Comparison of ENCODE assay signal across 16 mouse cellular contexts in the genomic region with DNA sequence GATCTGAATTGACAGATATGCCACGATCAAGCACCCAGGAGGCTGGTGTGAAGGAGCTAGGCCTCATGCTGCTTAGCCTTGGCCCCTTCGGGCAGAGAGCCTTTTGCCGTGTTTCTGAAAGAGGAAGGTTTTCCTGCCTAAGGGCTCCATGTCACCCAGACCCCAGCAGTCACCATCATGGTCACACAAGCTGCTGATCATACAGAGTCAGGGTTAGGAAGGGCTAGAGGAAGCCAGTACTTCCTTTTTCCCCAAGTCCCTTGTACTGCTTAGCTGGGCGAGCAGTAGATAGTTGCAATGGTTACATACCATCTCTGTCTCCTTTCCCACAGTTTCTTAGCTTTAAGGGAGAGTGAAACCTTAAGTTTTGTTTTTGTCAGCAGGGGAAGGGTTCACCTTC. TPM values are rescaled to one million over a fixed set of nuclear protein-coding genes. Genes with fewer than 3 reads are reported as not detected.
A peak's percentile ranks its signal among the peaks of the same experiment; 100 is the strongest.
DNase-seq lines count a peak whose midpoint lies in the region; ATAC-seq and TF ChIP-seq lines count a peak whose summit lies in the region.
"Had no signal": no experiment of that assay in that cellular context is flagged by ENCODE, and none has a peak within 500 bp of the region (broad histone marks: within the 10 kb centered on the region; RNA-seq: fewer than 3 reads in every experiment).

No protein-coding gene starts in this region.

- H3K4me2 ChIP-seq in kidney, embryonic 16.5 days (replicated peaks; ENCODE audit: low read depth, low read length): no peak overlapping the region
- no peak overlapping the region for H3K4me2 ChIP-seq in heart, embryonic 16.5 days (ENCODE audit: low read depth, low read length)
- H3K4me2 ChIP-seq: embryonic facial prominence, embryonic 13.5 days; neural tube, embryonic 15.5 days; stomach, embryonic 15.5 days had no signal

- H3K27ac ChIP-seq in gastrocnemius, adult 2 months: peak overlapping the region; percentile 35; the same call in 1 of the 2 replicates
- peak overlapping the region; percentile 13; the same call in 1 of the 2 replicates for H3K27ac ChIP-seq in kidney, embryonic 16.5 days (ENCODE audit: low read length)
- peak overlapping the region; percentile 30 for H3K27ac ChIP-seq in heart, embryonic 16.5 days (ENCODE audit: low read length)
- H3K27ac ChIP-seq: embryonic facial prominence, embryonic 13.5 days; neural tube, embryonic 15.5 days; stomach, embryonic 15.5 days had no signal

- no peak overlapping the region for H3K9ac ChIP-seq in kidney, embryonic 16.5 days (replicated peaks; ENCODE audit: low read length)
- no peak overlapping the region for H3K9ac ChIP-seq in heart, embryonic 16.5 days (ENCODE audit: low read length)
- H3K9ac ChIP-seq: embryonic facial prominence, embryonic 13.5 days; neural tube, embryonic 15.5 days; stomach, embryonic 15.5 days had no signal

- intact Hi-C loops in gastrocnemius, adult 2 months (cut with DNase I): no loop called here

- H3K36me3 ChIP-seq in kidney, embryonic 16.5 days (ENCODE audit: insufficient read depth, low read length): peaks cover 25% of the 10 kb centered on the region
- peaks cover 10% of the 10 kb centered on the region for H3K36me3 ChIP-seq in heart, embryonic 16.5 days (ENCODE audit: control insufficient read depth, insufficient read depth)
- H3K36me3 ChIP-seq: stomach, embryonic 15.5 days had no signal

- no peak for DNase-seq in gastrocnemius, adult 2 months
- no peak for DNase-seq in gastrocnemius, adult 8-10 months (ENCODE audit: low spot score in 2 of 2)
- no peak for DNase-seq in kidney, postnatal 25 days
- peak; percentile 42 for DNase-seq in brain, adult 2 months (ENCODE audit: low read depth, low spot score)
- DNase-seq in urinary bladder, postnatal 36 days (ENCODE audit: low spot score in 2 of 2): no peak
- DNase-seq: adrenal gland, postnatal 36 days; cerebellum, adult 11 months; cerebellum, postnatal 36 days; gastrocnemius, postnatal 14 days had no signal

- no peak for ATAC-seq in kidney, embryonic 16.5 days (ENCODE audit: low FRiP score, low TSS enrichment)
- ATAC-seq in heart, embryonic 16.5 days (replicated peaks; ENCODE audit: extremely low read depth, insufficient read depth, low FRiP score): no peak
- ATAC-seq in inflammation-experienced regulatory T-cells, adult 6 months: no peak

- no peak for TF ChIP-seq CTCF in gastrocnemius, adult 2 months (IDR thresholded peaks at IDR 0.05)

- WGBS in kidney, embryonic 16.5 days: 82% methylated on average over 4 of the region's 4 CpGs
- 79% methylated on average over 4 of the region's 4 CpGs for WGBS in heart, embryonic 16.5 days

- H3K4me3 ChIP-seq in gastrocnemius, adult 2 months: no peak overlapping the region
- H3K4me3 ChIP-seq in kidney, embryonic 16.5 days (ENCODE audit: low read length): no peak overlapping the region
- no peak overlapping the region for H3K4me3 ChIP-seq in heart, embryonic 16.5 days (ENCODE audit: low read length)
- H3K4me3 ChIP-seq: embryonic facial prominence, embryonic 13.5 days; neural tube, embryonic 15.5 days; stomach, embryonic 15.5 days had no signal

- peaks cover 8% of the 10 kb centered on the region for H3K4me1 ChIP-seq in kidney, embryonic 16.5 days (ENCODE audit: insufficient read depth, low read length)
- H3K4me1 ChIP-seq in heart, embryonic 16.5 days (ENCODE audit: control insufficient read depth, insufficient read depth, low read length): peaks cover 16% of the 10 kb centered on the region
- H3K4me1 ChIP-seq: neural tube, embryonic 15.5 days; stomach, embryonic 15.5 days had no signal

- no peaks in the 10 kb centered on the region for H3K27me3 ChIP-seq in kidney, embryonic 16.5 days (ENCODE audit: insufficient read depth, low read length)
- no peaks in the 10 kb centered on the region for H3K27me3 ChIP-seq in heart, embryonic 16.5 days (ENCODE audit: control insufficient read depth, insufficient read depth, low read length)
- H3K27me3 ChIP-seq: embryonic facial prominence, embryonic 13.5 days; neural tube, embryonic 15.5 days; stomach, embryonic 15.5 days had no signal

- no peaks in the 10 kb centered on the region for H3K9me3 ChIP-seq in kidney, embryonic 16.5 days (ENCODE audit: low read length)
- H3K9me3 ChIP-seq in heart, embryonic 16.5 days (replicated peaks; ENCODE audit: control insufficient read depth, low read length): no peaks in the 10 kb centered on the region
- H3K9me3 ChIP-seq: embryonic facial prominence, embryonic 13.5 days; neural tube, embryonic 15.5 days; stomach, embryonic 15.5 days had no signal

RNA-seq across cellular contexts. Expression of a gene that starts 21.4 kb away (rescaled TPM):
- total RNA-seq in gastrocnemius, adult 2 months (2021): 1 to 10 TPM; 3.3 to 7.0 TPM
- 1 to 10 TPM; 2.3 to 3.5 (median 2.9) TPM for total RNA-seq in gastrocnemius, adult 8-10 months (2022)
- polyA plus RNA-seq in kidney, embryonic 16.5 days (2015; fragmentation: Nextera tagmentation; extraction: Ambion mirVana): 32.7 and 34.5 TPM in 2 replicates
- 22.5 and 22.8 TPM in 2 replicates for polyA plus RNA-seq in heart, embryonic 16.5 days (2015; fragmentation: Nextera tagmentation; extraction: Ambion mirVana)
- 10 to 100 TPM in 2 of 3 experiments, 1 to 10 TPM in 1; 7.1 to 14.7 (median 14.3) TPM for polyA plus RNA-seq in inflammation-experienced regulatory T-cells, adult 6 months (2017; shearing (Covaris generic))

RNA-seq across cellular contexts. Expression of a gene that starts 36.6 kb away (rescaled TPM):
- not detected for total RNA-seq in gastrocnemius, adult 2 months (2021)
- not detected for total RNA-seq in gastrocnemius, adult 8-10 months (2022)
- 11.4 and 22.5 TPM in 2 replicates for polyA plus RNA-seq in kidney, embryonic 16.5 days (2015; fragmentation: Nextera tagmentation; extraction: Ambion mirVana)
- polyA plus RNA-seq in heart, embryonic 16.5 days (2015; fragmentation: Nextera tagmentation; extraction: Ambion mirVana): 16.1 and 18.0 TPM in 2 replicates
- polyA plus RNA-seq in inflammation-experienced regulatory T-cells, adult 6 months (2017; shearing (Covaris generic)): not detected
- total RNA-seq: gastrocnemius, postnatal 14 days; megakaryocyte-erythroid progenitor cell, adult 5-6 weeks had no signal

RNA-seq across cellular contexts. Expression of a gene that starts 50.4 kb away (rescaled TPM):
- 10 to 100 TPM; 11.9 to 18.6 TPM for total RNA-seq in gastrocnemius, adult 2 months (2021)
- total RNA-seq in gastrocnemius, adult 8-10 months (2022): 10 to 100 TPM in 2 of 4 experiments, 1 to 10 TPM in 2; 9.3 to 14.3 (median 11.0) TPM
- 10.8 and 13.3 TPM in 2 replicates for polyA plus RNA-seq in kidney, embryonic 16.5 days (2015; fragmentation: Nextera tagmentation; extraction: Ambion mirVana)
- 38.0 and 42.0 TPM in 2 replicates for polyA plus RNA-seq in heart, embryonic 16.5 days (2015; fragmentation: Nextera tagmentation; extraction: Ambion mirVana)
- 10 to 100 TPM; 16.4 to 26.3 (median 23.6) TPM for polyA plus RNA-seq in inflammation-experienced regulatory T-cells, adult 6 months (2017; shearing (Covaris generic))

Comparison
In these comparisons a context has a peak if more than half of its experiments do, and no peak if none do; other contexts are left out.
1. RNA of a gene that starts 36.6 kb away (polyA plus RNA-seq): 11.4 to 22.5 TPM in kidney, embryonic 16.5 days and 16.1 to 18.0 TPM in heart, embryonic 16.5 days; not detected in inflammation-experienced regulatory T-cells, adult 6 months; every median in the first group is over 10 times any median in the second.
2. Peak in every context shown above with its lines, with median percentiles within 50 percentile points of each other: H3K27ac ChIP-seq.